Mouse (Mus musculus): Measurements from ENCODE around the gene Scamp1. TPM values are rescaled to one million over a fixed set of nuclear protein-coding genes. Genes with fewer than 3 reads are reported as not detected.
"Not testable (repeated sequence)": the region's sequence is repeated elsewhere in the genome, so short reads cannot be mapped to it uniquely, and the experiment has no call there.

Scamp1 gene
- total RNA-seq (2021): 10 to 100 TPM; 14.7 to 18.6 TPM
- long read RNA-seq, experiment 1, full-length matches to known transcripts: 13 of 21 reads
- long read RNA-seq, experiment 1, partial matches to known transcripts: 0 of 21 reads
- long read RNA-seq, experiment 1, other reads (novel, unspliced or antisense): 8 of 21 reads
- long read RNA-seq, experiment 2, full-length matches to known transcripts: 15 of 19 reads
- long read RNA-seq, experiment 2, partial matches to known transcripts: 2 of 19 reads
- long read RNA-seq, experiment 2, other reads (novel, unspliced or antisense): 2 of 19 reads

GRCm38 (mm10) chr13:94285281-94285871, at the start of gene Scamp1:
Gene Scamp1, minus strand, starts transcription at chr13:94285857.
- intact Hi-C loops (cut with DNase I): loop anchor here (1.0 kb wide), 1 partner anchor 73 kb away; the partner anchor contains the start of gene Ap3b1
- peak; percentile 83 for DNase-seq

- DNase-seq: no peak
- intact Hi-C loops (cut with DNase I): no loop called here
Observed at GRCm38 (mm10) chr13:94330392-94330979, 44.8 kb upstream of the Scamp1 start.

GRCm38 (mm10) chr13:94329005-94329404, 43.3 kb upstream of the Scamp1 start:
- intact Hi-C loops (cut with DNase I); DNase-seq: not testable (repeated sequence)

- no peak for DNase-seq
- intact Hi-C loops (cut with DNase I): no loop called here
Observed at GRCm38 (mm10) chr13:94328063-94328462, 42.4 kb upstream of the Scamp1 start.

GRCm38 (mm10) chr13:94322475-94322874, 36.8 kb upstream of the Scamp1 start:
- intact Hi-C loops (cut with DNase I): no loop called here
- DNase-seq: no peak

- intact Hi-C loops (cut with DNase I): no loop called here
- DNase-seq: no peak
Observed at GRCm38 (mm10) chr13:94321094-94321792, 35.6 kb upstream of the Scamp1 start.

- intact Hi-C loops (cut with DNase I): no loop called here
- no peak for DNase-seq
Observed at GRCm38 (mm10) chr13:94316975-94317511, 31.4 kb upstream of the Scamp1 start.

GRCm38 (mm10) chr13:94312812-94313211, 27.2 kb upstream of the Scamp1 start:
- DNase-seq; intact Hi-C loops (cut with DNase I): not testable (repeated sequence)

GRCm38 (mm10) chr13:94308279-94308678, 22.6 kb upstream of the Scamp1 start:
- intact Hi-C loops (cut with DNase I): no loop called here
- DNase-seq: no peak

GRCm38 (mm10) chr13:94307531-94307930, 21.9 kb upstream of the Scamp1 start:
- intact Hi-C loops (cut with DNase I): no loop called here

GRCm38 (mm10) chr13:94306968-94307289, 21.3 kb upstream of the Scamp1 start:
- no peak for DNase-seq
- intact Hi-C loops (cut with DNase I): no loop called here

More at GRCm38 (mm10) chr13:94307531-94307930, 21.9 kb upstream of the Scamp1 start:
- no peak for DNase-seq

GRCm38 (mm10) chr13:94306277-94306967, 20.8 kb upstream of the Scamp1 start:
- intact Hi-C loops (cut with DNase I): no loop called here
- peak in 1 of 2 experiments; percentile 29 for DNase-seq

- intact Hi-C loops (cut with DNase I): no loop called here
- no peak for DNase-seq
Observed at GRCm38 (mm10) chr13:94300946-94301538, 15.4 kb upstream of the Scamp1 start.

GRCm38 (mm10) chr13:94300232-94300631, 14.6 kb upstream of the Scamp1 start:
- intact Hi-C loops (cut with DNase I): no loop called here
- no peak for DNase-seq

GRCm38 (mm10) chr13:94298401-94298800, 12.7 kb upstream of the Scamp1 start:
- peak; percentile 36 to 38 for DNase-seq
- intact Hi-C loops (cut with DNase I): no loop called here

GRCm38 (mm10) chr13:94296371-94296770, 10.7 kb upstream of the Scamp1 start:
- DNase-seq: no peak
- intact Hi-C loops (cut with DNase I): no loop called here

- intact Hi-C loops (cut with DNase I): no loop called here
- no peak for DNase-seq
Observed at GRCm38 (mm10) chr13:94295922-94296321, 10.3 kb upstream of the Scamp1 start.

- DNase-seq: no peak
- intact Hi-C loops (cut with DNase I): no loop called here
Observed at GRCm38 (mm10) chr13:94294886-94295285, 9.2 kb upstream of the Scamp1 start.

GRCm38 (mm10) chr13:94293911-94294310, 8.3 kb upstream of the Scamp1 start:
- DNase-seq: no peak
- intact Hi-C loops (cut with DNase I): no loop called here

GRCm38 (mm10) chr13:94286195-94286594, 538 bp upstream of the Scamp1 start:
- intact Hi-C loops (cut with DNase I): no loop called here
- DNase-seq: no peak
